Mouse (Mus musculus) midbrain, postnatal 0 days (tissue): ENCODE measurements around the gene Kmt2d. TPM values are rescaled to one million over a fixed set of nuclear protein-coding genes. Genes with fewer than 3 reads are reported as not detected.
A peak's percentile ranks its signal among the peaks of the same experiment; 100 is the strongest.

Experiments used
- ATAC-seq: fragments of 200-750 bp; cut with Nextera tagmentation; 2 replicates; pipeline ENCODE4 v1.8.0; 2017; ENCODE audit warnings: moderate number of reproducible peaks, mild to moderate bottlenecking, moderate TSS enrichment, moderate library complexity; ENCODE audit not compliant: low FRiP score
- DNase-seq: peaks from one replicate; pipeline ENCODE4 v3.0.0-alpha.2; 2015; ENCODE audit warnings: low spot score
- H3K27ac ChIP-seq: fragments of 300-500 bp; sonication (generic); 2 replicates; pipeline ENCODE4 v1.5.1; 2014; ENCODE audit warnings: low read depth, mild to moderate bottlenecking, low read length, mixed read lengths
- H3K27me3 ChIP-seq: fragments of 300-500 bp; sonication (generic); 2 replicates; pipeline ENCODE4 v1.6.1; 2014; ENCODE audit warnings: low read length, control low read depth, mixed read lengths; ENCODE audit not compliant: insufficient read depth
- H3K36me3 ChIP-seq: fragments of 300-500 bp; sonication (generic); 2 replicates; pipeline ENCODE4 v1.6.1; 2014; ENCODE audit warnings: low read length, control low read depth, mixed read lengths; ENCODE audit not compliant: insufficient read depth
- H3K4me1 ChIP-seq: fragments of 300-500 bp; sonication (generic); 2 replicates; pipeline ENCODE4 v1.6.1; 2014; ENCODE audit warnings: mild to moderate bottlenecking, control low read depth, antibody characterized with exemption, low read length, mixed read lengths; ENCODE audit not compliant: insufficient read depth
- H3K4me2 ChIP-seq: fragments of 300-500 bp; sonication (generic); 2 replicates; pipeline ENCODE4 v1.6.1; 2014; ENCODE audit warnings: low read depth, mild to moderate bottlenecking, low read length, mixed read lengths; ENCODE audit not compliant: poor library complexity, severe bottlenecking
- H3K4me3 ChIP-seq: fragments of 300-500 bp; sonication (generic); 2 replicates; pipeline ENCODE4 v1.5.1; 2014; ENCODE audit warnings: low read depth, mild to moderate bottlenecking, low read length, moderate library complexity
- H3K9ac ChIP-seq: fragments of 300-500 bp; sonication (generic); replicated peaks from 2 replicates; pipeline ENCODE4 v1.6.1; 2014; ENCODE audit warnings: mild to moderate bottlenecking, low read length, moderate library complexity, mixed read lengths; ENCODE audit not compliant: poor library complexity, severe bottlenecking
- H3K9me3 ChIP-seq: fragments of 300-500 bp; sonication (generic); 2 replicates; pipeline ENCODE4 v1.6.1; 2016; ENCODE audit warnings: low read length, control low read depth
- CTCF ChIP-seq: IDR thresholded peaks from 2 replicates; pipeline ENCODE4 v1.5.1; 2016; ENCODE audit warnings: antibody characterized with exemption, mild to moderate bottlenecking
- WGBS: fragments of 180-500 bp; shearing (Covaris S2); extraction: QIAGEN DNeasy Blood & Tissue Kit; methylation state at CpG from one replicate; pipeline ENCODE4 v1.1.7; 2014; 5-methylcytosine and 5-hydroxymethylcytosine counted together
- polyA plus RNA-seq: library from polyadenylated mRNA; unstranded; fragments of >200 nt; fragmentation: Nextera tagmentation; extraction: Ambion mirVana; gene quantifications from 2 replicates; pipeline ENCODE4 v1.2.1, GENCODE M21; 2015
- total RNA-seq: library from RNA; depleted of rRNA; stranded (reverse); fragments of >200 nt; gene quantifications from 2 replicates; pipeline ENCODE4 v1.2.3, GENCODE M21; 2014

Kmt2d gene
- total and polyA plus RNA-seq, 2 experiments from 2014 or later, result 7.7 to 32.5 TPM

DNA sequence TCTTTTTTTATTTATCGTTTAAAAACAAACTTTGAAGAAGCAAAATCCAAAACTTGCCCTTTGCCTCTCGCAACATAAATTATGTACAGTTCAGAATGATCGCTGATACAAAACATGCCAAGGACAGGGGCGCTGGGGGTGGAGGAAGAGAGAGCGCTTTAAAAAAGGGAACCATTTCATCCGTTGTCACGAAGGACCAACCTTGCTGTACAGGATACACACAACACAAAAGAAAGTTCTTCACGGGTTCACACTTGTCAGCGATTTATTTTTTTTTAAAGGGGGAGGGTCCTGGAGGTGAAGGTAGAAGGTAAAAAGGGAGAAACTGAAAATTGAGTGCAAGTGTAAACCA is 39.3 kb downstream of the Kmt2d start:
- Histone ChIP-seq H3K4me2 (peak overlapping the region; percentile 53), H3K36me3 (peaks cover 35% of the 10 kb centered on the region), H3K9ac (no peak overlapping the region; the same call in 1 of the 2 replicates), H3K27ac (peak overlapping the region; percentile 77), H3K4me1 (0 out of 2 replicates have a peak, but pooled peaks cover 3% of the 10 kb centered on the region), H3K9me3 (no peaks in the 10 kb centered on the region), H3K4me3 (peak overlapping the region; percentile 68), H3K27me3 (no peaks in the 10 kb centered on the region)
- 22% methylated on average over 9 of the region's 9 CpGs for WGBS
- DNase-seq, result no peak
- no peak for TF ChIP-seq CTCF
- peak; percentile 18; the same call in 1 of the 2 replicates for ATAC-seq

DNA sequence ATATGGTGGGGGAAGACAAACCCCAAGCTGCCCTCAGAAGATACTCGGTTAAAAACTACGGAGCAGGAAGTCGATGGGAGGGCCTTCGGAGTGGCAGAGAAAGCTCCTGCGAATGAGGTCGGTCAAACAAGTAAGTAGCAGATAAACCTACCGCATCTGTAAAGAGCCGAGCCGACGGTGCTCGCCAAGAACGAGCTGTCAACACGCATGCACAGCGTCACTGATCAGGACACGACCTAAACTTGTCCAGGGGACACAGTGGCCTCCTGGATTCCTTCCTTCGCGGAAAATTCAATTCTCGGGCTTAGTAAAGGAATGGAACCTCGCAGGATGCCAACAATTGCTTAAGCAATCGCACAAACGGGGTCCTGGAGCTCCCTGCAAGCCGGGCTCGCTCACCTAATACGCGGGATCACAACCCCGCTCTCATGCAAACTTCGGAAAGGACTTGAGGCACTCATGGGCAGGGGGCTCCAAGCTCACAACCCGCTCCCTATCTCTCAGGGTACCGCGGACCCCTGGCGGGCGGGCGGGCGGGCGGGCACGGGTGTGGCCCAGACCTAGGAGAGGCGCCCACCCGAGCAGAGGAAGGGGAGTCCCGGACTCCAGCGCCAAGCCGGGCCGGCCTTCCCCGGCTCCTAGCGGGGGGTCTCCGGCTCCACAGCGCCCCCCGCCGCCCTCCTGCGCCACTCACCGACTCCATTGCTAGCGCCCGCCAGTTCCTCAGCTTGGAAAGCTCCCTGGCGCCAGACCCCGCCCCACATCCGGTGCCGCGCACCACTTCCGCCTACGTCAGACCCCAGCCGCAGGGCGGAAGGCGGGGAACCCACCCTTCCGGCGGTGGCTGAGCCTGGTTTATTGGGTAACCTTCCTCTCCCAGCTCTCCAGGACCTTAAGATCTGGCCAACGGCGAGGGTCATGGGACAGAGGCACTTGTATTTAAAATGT is 40.0 kb downstream of the Kmt2d start, which contains the start of gene Prkag1:
TSS of gene Prkag1 (minus strand) at position 786 of the 948 bp plus-strand sequence.
- Histone ChIP-seq H3K9me3 (no peaks in the 10 kb centered on the region), H3K9ac (peak within 1 kb of the TSS; percentile 75), H3K36me3 (peaks cover 29% of the 10 kb centered on the region), H3K4me3 (peak within 1 kb of the TSS; percentile 68), H3K4me1 (0 out of 2 replicates have a peak, but pooled peaks cover 3% of the 10 kb centered on the region), H3K4me2 (peak within 1 kb of the TSS; percentile 53), H3K27ac (peak within 1 kb of the TSS; percentile 77), H3K27me3 (no peaks in the 10 kb centered on the region)
- TF ChIP-seq CTCF, result peak; percentile 68
- under 1% methylated on average over 63 of the region's 66 CpGs for WGBS
- DNase-seq (peak; percentile 96), ATAC-seq (peak; percentile 95)

DNA sequence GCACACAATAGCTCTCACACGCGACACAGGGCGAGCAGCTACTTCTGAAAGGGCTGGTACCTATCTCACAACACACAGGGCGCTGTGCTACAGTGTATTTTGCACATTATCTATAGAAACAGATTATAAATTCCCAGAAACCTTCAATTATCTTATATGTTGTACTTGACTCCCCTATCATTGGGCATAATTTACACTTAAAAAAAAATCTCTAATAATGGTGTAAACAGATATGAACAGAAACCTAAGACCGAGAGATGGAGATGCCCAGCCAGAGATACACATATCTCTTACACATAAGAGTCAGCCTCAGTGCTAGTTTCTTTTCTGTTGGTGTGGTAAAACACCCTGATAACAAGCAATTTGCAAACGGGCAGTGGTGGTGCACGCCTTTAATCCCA is 43.4 kb downstream of the Kmt2d start:
- ATAC-seq (no peak), DNase-seq (no peak)
- 0 out of 2 replicates have a peak, but pooled peaks cover 3% of the 10 kb centered on the region for H3K4me1 ChIP-seq
- no peaks in the 10 kb centered on the region for H3K27me3 ChIP-seq
- TF ChIP-seq CTCF, result no peak
- H3K4me3 ChIP-seq, result no peak overlapping the region
- H3K4me2 ChIP-seq, result no peak overlapping the region
- 94% methylated on average over 7 of the region's 7 CpGs for WGBS
- H3K9me3 ChIP-seq, result no peaks in the 10 kb centered on the region
- peaks cover 7% of the 10 kb centered on the region; the same call in 1 of the 2 replicates for H3K36me3 ChIP-seq
- H3K27ac ChIP-seq, result no peak overlapping the region
- H3K9ac ChIP-seq, result no peak overlapping the region

DNA sequence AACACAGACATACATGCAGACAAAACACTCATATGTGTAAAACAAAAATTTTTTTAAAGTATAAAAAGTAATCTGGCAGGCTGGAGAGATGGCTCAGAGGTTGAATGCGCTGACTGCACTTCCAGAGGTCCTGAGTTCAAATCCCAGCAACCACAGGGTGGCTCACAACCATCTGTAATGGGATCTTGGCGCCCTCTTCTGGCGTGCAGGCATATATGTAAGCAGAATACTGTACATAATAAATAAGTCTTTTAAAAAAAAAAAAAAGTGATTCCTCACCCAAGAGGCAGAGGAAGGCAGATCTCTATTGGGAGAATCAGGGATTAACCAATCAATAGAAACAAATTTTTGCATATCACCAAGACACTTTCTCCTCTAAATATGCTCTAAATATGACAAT is 47.6 kb downstream of the Kmt2d start:
- WGBS, result 75% methylated on average over 3 of the region's 3 CpGs
- peaks cover 10% of the 10 kb centered on the region; the same call in 1 of the 2 replicates for H3K36me3 ChIP-seq
- no peak for DNase-seq

DNA sequence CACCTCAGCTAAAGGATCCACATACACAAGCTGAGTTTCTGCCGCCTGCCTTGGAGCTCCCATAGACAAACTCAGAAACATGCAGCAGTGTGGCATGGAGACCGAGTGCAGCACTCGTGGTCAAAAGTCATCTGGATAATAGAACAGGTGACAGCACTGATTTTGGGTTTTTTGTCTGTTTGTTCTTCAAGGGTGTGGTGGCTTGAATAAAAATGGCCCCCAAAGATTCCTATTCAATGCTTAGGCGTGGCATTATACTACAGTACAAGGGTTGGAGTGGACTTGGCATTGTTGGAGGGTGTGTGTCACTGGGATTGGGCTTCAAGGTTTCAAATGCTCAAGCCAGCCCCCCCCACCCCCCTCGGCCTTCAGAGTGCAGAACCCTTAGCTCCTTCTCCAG is 48.9 kb downstream of the Kmt2d start:
- Histone ChIP-seq H3K27me3 (no peaks in the 10 kb centered on the region), H3K27ac (no peak overlapping the region), H3K36me3 (peaks cover 10% of the 10 kb centered on the region; the same call in 1 of the 2 replicates), H3K4me1 (no peaks in the 10 kb centered on the region), H3K9me3 (no peaks in the 10 kb centered on the region), H3K9ac (no peak overlapping the region), H3K4me3 (no peak overlapping the region), H3K4me2 (no peak overlapping the region)
- TF ChIP-seq CTCF, result no peak
- no peak for ATAC-seq
- 97% methylated on average over 5 of the region's 5 CpGs for WGBS
- no peak for DNase-seq

More for the DNA sequence above, 47.6 kb downstream of the Kmt2d start:
- Histone ChIP-seq H3K4me1 (no peaks in the 10 kb centered on the region), H3K27ac (no peak overlapping the region), H3K4me2 (no peak overlapping the region), H3K27me3 (no peaks in the 10 kb centered on the region), H3K9me3 (no peaks in the 10 kb centered on the region), H3K4me3 (no peak overlapping the region), H3K9ac (no peak overlapping the region)
- peak; percentile 37 for TF ChIP-seq CTCF
- no peak for ATAC-seq

DNA sequence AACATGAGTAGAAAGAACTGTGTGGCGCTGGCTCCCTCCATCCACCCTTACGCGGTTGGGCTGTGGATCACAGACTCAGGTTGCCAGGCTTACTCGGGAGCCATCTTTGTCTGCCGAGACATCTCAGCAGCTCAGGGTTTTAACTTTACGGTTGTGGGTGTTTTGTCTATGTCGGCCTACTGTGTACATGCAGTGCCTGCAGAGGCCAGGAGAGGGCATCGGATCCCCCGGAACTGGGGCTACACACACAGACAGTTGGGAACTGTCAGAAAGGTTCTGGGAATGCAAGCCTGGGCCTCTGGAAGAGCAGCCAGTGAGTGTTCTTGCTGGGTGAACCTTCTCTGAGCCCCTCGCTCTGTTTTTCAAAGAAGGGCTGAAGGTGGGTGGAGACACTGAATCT is 49.6 kb downstream of the Kmt2d start:
- Histone ChIP-seq H3K4me2 (no peak overlapping the region), H3K27ac (no peak overlapping the region), H3K27me3 (no peaks in the 10 kb centered on the region), H3K4me3 (no peak overlapping the region), H3K9ac (no peak overlapping the region), H3K4me1 (no peaks in the 10 kb centered on the region), H3K9me3 (no peaks in the 10 kb centered on the region), H3K36me3 (peaks cover 10% of the 10 kb centered on the region; the same call in 1 of the 2 replicates)
- WGBS, result 30% methylated on average over 10 of the region's 10 CpGs
- TF ChIP-seq CTCF, result peak; percentile 49
- ATAC-seq, result no peak
- DNase-seq, result no peak
